ENCODE assay signal across 21 mouse cellular contexts in the genomic region with DNA sequence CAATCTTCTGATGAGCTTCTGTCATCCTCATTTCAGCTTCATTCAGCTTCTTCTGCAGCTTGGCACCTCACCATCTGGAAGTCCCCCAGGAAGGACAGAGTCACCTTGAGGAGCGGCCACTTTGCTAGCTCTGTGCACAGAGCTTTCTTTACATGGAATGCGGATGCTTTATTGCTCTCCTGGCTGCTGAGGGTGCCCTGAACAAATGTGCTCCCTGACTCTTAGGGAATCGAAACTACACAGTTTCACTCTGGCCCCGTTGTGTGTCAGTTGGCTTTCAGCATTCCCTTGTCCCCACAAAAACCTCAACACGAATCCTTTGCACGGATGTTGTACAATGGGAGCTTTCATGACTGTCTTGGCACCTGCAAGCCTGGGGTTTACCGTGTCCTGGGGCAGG.
DNase-seq lines count a peak whose midpoint lies in the region; ATAC-seq and TF ChIP-seq lines count a peak whose summit lies in the region.
"Had no signal": no experiment of that assay in that cellular context is flagged by ENCODE, and none has a peak within 500 bp of the region (broad histone marks: within the 10 kb centered on the region; RNA-seq: fewer than 3 reads in every experiment).

No protein-coding gene starts in this region.

- H3K27ac ChIP-seq in embryonic fibroblast, embryonic 13.5 days (ENCODE audit: insufficient read depth, low read length), result peak overlapping the region; percentile 7; the same call in 1 of the 2 replicates
- H3K27ac ChIP-seq in kidney, embryonic 14.5 days (ENCODE audit: low read depth, low read length), result no peak overlapping the region
- H3K27ac ChIP-seq: embryonic facial prominence, embryonic 13.5 days; forebrain, embryonic 15.5 days; hindbrain, embryonic 10.5 days; limb, embryonic 12.5 days; liver, embryonic 12.5 days; midbrain, embryonic 13.5 days; neural tube, embryonic 13.5 days had no signal

- no peak for TF ChIP-seq POLR2A in embryonic fibroblast, embryonic 13.5 days (IDR thresholded peaks at IDR 0.05; ENCODE audit: low read depth, low read length)

- peak; percentile 22 to 25 for DNase-seq in cerebellum, postnatal 10 days
- DNase-seq in cerebellum, adult 11 months, result no peak
- peak; percentile 80 for DNase-seq in 3134 (ENCODE audit: extremely low read depth, insufficient read length, low spot score)
- DNase-seq in lung, postnatal 10 days, result peak; percentile 27
- DNase-seq in layer of hippocampus, adult 9-10 months (ENCODE audit: low spot score), result no peak
- DNase-seq in thymus, postnatal 4 days, result no peak
- DNase-seq: B cell, adult 2 months; cerebellum, adult 9-11 months; kidney, postnatal 25 days; right cerebral cortex, adult 18-20 months; thymus, postnatal 14 days had no signal

- 74% methylated on average over 7 of the region's 7 CpGs for WGBS in kidney, embryonic 14.5 days

- H3K4me3 ChIP-seq in embryonic fibroblast, embryonic 13.5 days (ENCODE audit: insufficient read depth, low read length), result no peak overlapping the region
- no peak overlapping the region for H3K4me3 ChIP-seq in kidney, embryonic 14.5 days (ENCODE audit: low read length)
- H3K4me3 ChIP-seq: embryonic facial prominence, embryonic 13.5 days; forebrain, embryonic 15.5 days; hindbrain, embryonic 10.5 days; limb, embryonic 12.5 days; liver, embryonic 12.5 days; midbrain, embryonic 13.5 days; neural tube, embryonic 13.5 days had no signal

- H3K9ac ChIP-seq in kidney, embryonic 14.5 days (ENCODE audit: low read depth, low read length), result no peak overlapping the region
- H3K9ac ChIP-seq: embryonic facial prominence, embryonic 13.5 days; forebrain, embryonic 15.5 days; limb, embryonic 12.5 days; liver, embryonic 12.5 days; midbrain, embryonic 13.5 days; neural tube, embryonic 13.5 days had no signal

- no peaks in the 10 kb centered on the region for H3K4me1 ChIP-seq in embryonic fibroblast, embryonic 13.5 days (ENCODE audit: control insufficient read depth, insufficient read depth, low read length)
- no peaks in the 10 kb centered on the region for H3K4me1 ChIP-seq in kidney, embryonic 14.5 days (ENCODE audit: control insufficient read depth, insufficient read depth, low read length)
- H3K4me1 ChIP-seq: forebrain, embryonic 15.5 days; hindbrain, embryonic 10.5 days; limb, embryonic 12.5 days; liver, embryonic 12.5 days; midbrain, embryonic 13.5 days; neural tube, embryonic 13.5 days had no signal

- no peaks in the 10 kb centered on the region for H3K9me3 ChIP-seq in kidney, embryonic 14.5 days (ENCODE audit: control insufficient read depth, low read length)
- H3K9me3 ChIP-seq: embryonic facial prominence, embryonic 13.5 days; forebrain, embryonic 15.5 days; hindbrain, embryonic 10.5 days; limb, embryonic 12.5 days; liver, embryonic 12.5 days; midbrain, embryonic 13.5 days; neural tube, embryonic 13.5 days had no signal

- H3K36me3 ChIP-seq in kidney, embryonic 14.5 days (ENCODE audit: control insufficient read depth, insufficient read depth, low read length), result no peaks in the 10 kb centered on the region
- H3K36me3 ChIP-seq: embryonic facial prominence, embryonic 13.5 days; forebrain, embryonic 15.5 days; hindbrain, embryonic 10.5 days; limb, embryonic 12.5 days; liver, embryonic 12.5 days; midbrain, embryonic 13.5 days; neural tube, embryonic 13.5 days had no signal

- TF ChIP-seq CTCF in embryonic fibroblast, embryonic 13.5 days (IDR thresholded peaks at IDR 0.05; ENCODE audit: borderline replicate concordance, insufficient read depth, low read length), result no peak

- ATAC-seq in kidney, embryonic 14.5 days (ENCODE audit: low FRiP score, low TSS enrichment), result no peak
- ATAC-seq: forebrain, embryonic 15.5 days; liver, embryonic 12.5 days; midbrain, embryonic 13.5 days; Patski had no signal

- H3K27me3 ChIP-seq in kidney, embryonic 14.5 days (ENCODE audit: control insufficient read depth, insufficient read depth, low read length), result no peaks in the 10 kb centered on the region
- H3K27me3 ChIP-seq: embryonic facial prominence, embryonic 13.5 days; forebrain, embryonic 15.5 days; limb, embryonic 12.5 days; liver, embryonic 12.5 days; midbrain, embryonic 13.5 days; neural tube, embryonic 13.5 days; Patski had no signal

- no peak overlapping the region for H3K4me2 ChIP-seq in kidney, embryonic 14.5 days (replicated peaks; ENCODE audit: low read depth, low read length)
- H3K4me2 ChIP-seq: embryonic facial prominence, embryonic 13.5 days; forebrain, embryonic 15.5 days; limb, embryonic 12.5 days; liver, embryonic 12.5 days; midbrain, embryonic 13.5 days; neural tube, embryonic 13.5 days had no signal

Comparison
In these comparisons a context has a peak if more than half of its experiments do, and no peak if none do; other contexts are left out.
1. DNase-seq: peak in cerebellum, postnatal 10 days (2 of 2), 3134 (single experiment) and lung, postnatal 10 days (single experiment); none in cerebellum, adult 11 months (single experiment), layer of hippocampus, adult 9-10 months (single experiment) and thymus, postnatal 4 days (single experiment).